Mouse (Mus musculus) limb, embryonic 12.5 days (tissue): ENCODE data around the gene Cd244a. TPM values are rescaled to one million over a fixed set of nuclear protein-coding genes. Genes with fewer than 3 reads are reported as not detected.

ENCODE experiments used
- ATAC-seq: fragments of 200-750 bp; cut with Nextera tagmentation; 2 replicates; pipeline ENCODE4 v1.8.0; 2017; ENCODE audit warnings: low read depth, moderate TSS enrichment; ENCODE audit not compliant: insufficient number of reproducible peaks, insufficient read depth, low FRiP score, low TSS enrichment
- H3K27ac ChIP-seq: fragments of 300-500 bp; sonication (generic); 2 replicates; pipeline ENCODE4 v1.5.1; 2016; ENCODE audit warnings: mild to moderate bottlenecking, moderate library complexity
- H3K27me3 ChIP-seq: fragments of 300-500 bp; sonication (generic); 2 replicates; pipeline ENCODE4 v1.6.1; 2016; ENCODE audit warnings: mild to moderate bottlenecking, moderate library complexity
- H3K36me3 ChIP-seq: fragments of 300-500 bp; sonication (generic); 2 replicates; pipeline ENCODE4 v1.6.1; 2016; ENCODE audit warnings: mild to moderate bottlenecking, moderate library complexity
- H3K4me1 ChIP-seq: fragments of 300-500 bp; sonication (generic); replicated peaks from 2 replicates; pipeline ENCODE4 v1.6.1; 2016
- H3K4me2 ChIP-seq: fragments of 300-500 bp; sonication (generic); 2 replicates; pipeline ENCODE4 v1.6.1; 2016; ENCODE audit warnings: mild to moderate bottlenecking, moderate library complexity
- H3K4me3 ChIP-seq: fragments of 300-500 bp; sonication (generic); replicated peaks from 2 replicates; pipeline ENCODE4 v1.5.1; 2016; ENCODE audit warnings: mild to moderate bottlenecking
- H3K9ac ChIP-seq: fragments of 300-500 bp; sonication (generic); replicated peaks from 2 replicates; pipeline ENCODE4 v1.6.1; 2016; ENCODE audit warnings: mild to moderate bottlenecking, moderate library complexity
- H3K9me3 ChIP-seq: fragments of 300-500 bp; sonication (generic); 2 replicates; pipeline ENCODE4 v1.6.1; 2016; ENCODE audit warnings: mild to moderate bottlenecking, moderate library complexity
- WGBS: fragments of 180-500 bp; shearing (Covaris S2); methylation state at CpG from one replicate; pipeline ENCODE4 v1.1.7; 2016; 5-methylcytosine and 5-hydroxymethylcytosine counted together
- polyA plus RNA-seq: library from polyadenylated mRNA; unstranded; fragments of >200 nt; fragmentation: Nextera tagmentation; extraction: Ambion mirVana; gene quantifications from 2 replicates; pipeline ENCODE4 v1.2.1, GENCODE M21; 2016

Cd244a gene
- polyA plus RNA-seq, 1 experiment from 2014 or later: 0.10 TPM

DNA sequence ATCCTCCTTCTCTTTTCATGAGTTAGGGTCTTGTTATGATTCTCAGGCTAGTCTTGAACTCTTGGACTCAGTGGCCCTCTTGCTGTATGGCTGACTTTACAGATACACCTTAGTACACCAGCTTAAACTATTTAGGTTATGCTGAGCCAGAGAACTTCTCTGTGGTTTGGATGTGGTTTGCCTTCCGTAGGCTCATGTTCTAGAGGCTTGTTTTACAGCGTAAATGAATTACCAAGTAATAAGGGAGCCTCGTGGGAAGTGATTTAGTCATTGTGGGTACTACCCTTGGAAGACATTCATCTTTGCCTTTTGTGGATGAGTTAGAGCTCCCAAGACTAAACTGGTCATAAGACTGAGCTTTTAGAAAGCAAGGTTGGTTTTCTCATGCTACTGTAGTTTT lies 68.8 kb downstream of the Cd244a start:
- WGBS: 78% methylated on average over 3 of the region's 3 CpGs

DNA sequence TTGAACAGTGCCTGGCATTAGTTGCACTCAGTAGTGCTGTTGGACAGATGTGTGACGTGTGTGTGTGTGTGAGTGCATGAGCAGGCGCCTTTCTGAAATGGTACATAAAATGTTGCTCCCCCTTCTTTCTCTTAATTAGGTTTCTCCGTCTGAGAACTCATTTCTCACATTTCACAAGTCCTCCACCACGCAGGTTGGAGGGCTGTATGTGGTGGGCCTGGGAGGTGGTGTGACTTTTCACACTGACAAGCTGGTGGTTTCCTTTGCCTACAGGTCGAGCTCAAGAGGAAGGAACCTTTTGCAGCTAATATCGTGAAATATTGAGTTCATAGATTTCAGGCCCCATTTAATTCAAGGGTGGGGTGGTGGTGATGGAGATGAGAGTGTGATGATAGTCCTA lies 70.2 kb downstream of the Cd244a start:
- ATAC-seq: no peak
- 49% methylated on average over 6 of the region's 6 CpGs for WGBS
- Histone ChIP-seq H3K4me3 (no peak overlapping the region), H3K27ac (no peak overlapping the region), H3K36me3 (no peaks in the 10 kb centered on the region), H3K9me3 (no peaks in the 10 kb centered on the region), H3K9ac (no peak overlapping the region), H3K4me1 (no peaks in the 10 kb centered on the region), H3K4me2 (no peak overlapping the region), H3K27me3 (no peaks in the 10 kb centered on the region)

More for the DNA sequence above, 68.8 kb downstream of the Cd244a start:
- Histone ChIP-seq H3K36me3 (no peaks in the 10 kb centered on the region), H3K9ac (no peak overlapping the region), H3K27me3 (no peaks in the 10 kb centered on the region), H3K4me3 (no peak overlapping the region), H3K4me2 (no peak overlapping the region), H3K4me1 (no peaks in the 10 kb centered on the region), H3K27ac (no peak overlapping the region), H3K9me3 (no peaks in the 10 kb centered on the region)
- ATAC-seq: no peak

DNA sequence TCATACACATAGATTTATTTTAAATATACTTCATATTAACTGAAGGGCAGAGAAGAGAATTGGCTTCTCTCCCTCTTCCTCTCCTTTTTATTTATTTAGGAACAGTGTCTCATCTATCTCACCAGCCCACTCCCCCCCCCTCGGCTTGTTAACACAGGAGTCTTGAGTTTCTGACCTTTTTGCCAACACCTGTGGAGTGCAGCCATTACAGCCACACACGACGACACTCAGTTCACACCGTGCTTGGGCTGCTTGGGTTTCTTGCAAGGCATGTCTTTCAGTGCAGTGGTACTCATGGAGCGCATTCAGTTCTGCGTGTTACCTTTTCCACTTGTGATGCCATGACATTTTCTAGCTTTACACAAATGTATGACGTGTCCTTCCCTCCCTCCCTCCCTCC lies 71.0 kb downstream of the Cd244a start:
- no peaks in the 10 kb centered on the region for H3K36me3 ChIP-seq
- H3K9ac ChIP-seq: no peak overlapping the region
- no peak overlapping the region for H3K27ac ChIP-seq
- no peaks in the 10 kb centered on the region for H3K27me3 ChIP-seq
- H3K4me2 ChIP-seq: no peak overlapping the region
- no peaks in the 10 kb centered on the region for H3K9me3 ChIP-seq
- no peaks in the 10 kb centered on the region for H3K4me1 ChIP-seq
- H3K4me3 ChIP-seq: no peak overlapping the region
- 72% methylated on average over 7 of the region's 7 CpGs for WGBS
- no peak for ATAC-seq

GRCm38 (mm10) chr1:171630912-171631311 lies 71.9 kb downstream of the Cd244a start:
- no peaks in the 10 kb centered on the region for H3K9me3 ChIP-seq
- no peaks in the 10 kb centered on the region for H3K36me3 ChIP-seq
- 75% methylated on average over 4 of the region's 4 CpGs for WGBS
- H3K9ac ChIP-seq: no peak overlapping the region
- no peak overlapping the region for H3K4me2 ChIP-seq
- no peak overlapping the region for H3K4me3 ChIP-seq
- ATAC-seq: 0 out of 2 replicates have a peak, but pooled peaks have one; percentile 26
- H3K27ac ChIP-seq: no peak overlapping the region
- no peaks in the 10 kb centered on the region for H3K27me3 ChIP-seq
- H3K4me1 ChIP-seq: no peaks in the 10 kb centered on the region

DNA sequence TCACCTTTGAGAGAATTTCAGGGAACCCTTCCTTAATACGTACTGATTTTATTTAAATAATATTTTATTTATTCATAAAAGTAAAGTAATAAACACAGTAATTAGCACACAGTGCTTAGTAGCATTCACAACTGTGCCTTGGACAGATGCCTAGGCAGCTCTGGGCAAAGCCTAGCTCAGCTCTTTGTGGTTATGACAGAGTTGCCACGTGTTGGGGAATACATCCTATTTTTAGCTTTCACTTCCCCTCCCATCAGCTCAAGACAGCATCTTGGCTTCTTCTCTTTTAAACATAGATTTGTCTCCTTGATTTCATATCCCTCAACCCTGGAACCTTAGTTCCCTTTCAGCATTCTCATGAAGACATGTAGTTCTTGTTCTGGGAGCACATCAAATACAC lies 72.5 kb downstream of the Cd244a start:
- 69% methylated on average over 2 of the region's 2 CpGs for WGBS
- H3K36me3 ChIP-seq: no peaks in the 10 kb centered on the region

GRCm38 (mm10) chr1:171635696-171636095 lies 76.7 kb downstream of the Cd244a start:
- no peak for ATAC-seq
- no peaks in the 10 kb centered on the region for H3K9me3 ChIP-seq
- H3K36me3 ChIP-seq: no peaks in the 10 kb centered on the region
- H3K4me3 ChIP-seq: no peak overlapping the region
- WGBS: 63% methylated on average over 6 of the region's 6 CpGs
- H3K4me1 ChIP-seq: no peaks in the 10 kb centered on the region
- no peaks in the 10 kb centered on the region for H3K27me3 ChIP-seq
- no peak overlapping the region for H3K9ac ChIP-seq
- H3K27ac ChIP-seq: no peak overlapping the region
- no peak overlapping the region for H3K4me2 ChIP-seq

More for the DNA sequence above, 72.5 kb downstream of the Cd244a start:
- Histone ChIP-seq H3K9ac (no peak overlapping the region), H3K9me3 (no peaks in the 10 kb centered on the region), H3K4me3 (no peak overlapping the region), H3K27me3 (no peaks in the 10 kb centered on the region), H3K27ac (no peak overlapping the region), H3K4me1 (no peaks in the 10 kb centered on the region), H3K4me2 (no peak overlapping the region)
- no peak for ATAC-seq

DNA sequence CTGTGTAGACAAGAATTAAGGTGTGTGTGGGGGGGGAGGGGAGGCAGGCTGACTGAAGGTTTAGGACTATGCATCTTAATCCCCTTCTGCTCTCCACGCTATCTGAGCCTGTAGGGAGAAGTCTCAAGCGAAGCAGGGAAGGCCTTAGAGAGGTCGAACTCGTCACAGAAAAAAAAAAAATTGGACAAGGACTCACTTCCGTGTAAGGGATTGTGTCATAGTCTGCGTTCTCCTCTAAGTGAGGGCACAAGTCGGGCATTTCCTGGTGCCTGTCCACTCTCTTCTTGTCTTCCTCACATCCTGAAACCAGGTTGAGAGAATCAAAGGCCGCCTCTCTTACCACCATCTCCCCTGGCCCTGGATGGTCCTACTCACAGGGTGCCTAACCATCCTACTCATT lies 78.1 kb downstream of the Cd244a start:
- no peaks in the 10 kb centered on the region for H3K36me3 ChIP-seq
- H3K9ac ChIP-seq: no peak overlapping the region
- WGBS: 87% methylated on average over 8 of the region's 8 CpGs
- no peak overlapping the region for H3K27ac ChIP-seq
- H3K27me3 ChIP-seq: no peaks in the 10 kb centered on the region
- H3K4me2 ChIP-seq: no peak overlapping the region
- ATAC-seq: no peak
- H3K9me3 ChIP-seq: no peaks in the 10 kb centered on the region
- H3K4me1 ChIP-seq: no peaks in the 10 kb centered on the region
- H3K4me3 ChIP-seq: no peak overlapping the region

DNA sequence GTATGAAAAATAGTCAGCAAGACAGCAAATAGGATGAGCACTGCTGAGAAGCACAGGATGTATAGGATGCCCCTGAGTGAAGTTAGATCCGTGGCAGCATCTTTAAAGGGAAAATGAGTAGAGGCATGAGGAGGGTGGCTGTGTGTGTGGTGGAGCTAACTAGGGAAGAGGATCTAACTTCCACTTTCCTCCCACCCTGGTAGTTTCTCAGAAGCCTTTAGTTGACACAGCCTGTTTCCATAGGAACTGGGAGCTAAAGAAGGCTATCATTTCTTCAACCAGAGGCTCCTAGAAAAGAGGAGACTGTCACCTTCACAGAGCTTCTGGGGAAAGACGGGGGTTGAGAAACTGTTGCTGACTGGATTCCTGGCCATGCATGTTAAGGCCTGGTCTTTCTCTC lies 79.7 kb downstream of the Cd244a start:
- Histone ChIP-seq H3K36me3 (no peaks in the 10 kb centered on the region), H3K4me1 (no peaks in the 10 kb centered on the region), H3K4me2 (no peak overlapping the region), H3K9ac (no peak overlapping the region), H3K4me3 (no peak overlapping the region), H3K27ac (no peak overlapping the region), H3K27me3 (no peaks in the 10 kb centered on the region), H3K9me3 (no peaks in the 10 kb centered on the region)
- 72% methylated on average over 2 of the region's 2 CpGs for WGBS
- no peak for ATAC-seq

- Histone ChIP-seq H3K4me2 (no peak overlapping the region), H3K27ac (no peak overlapping the region), H3K36me3 (no peaks in the 10 kb centered on the region), H3K4me1 (no peaks in the 10 kb centered on the region), H3K9me3 (no peaks in the 10 kb centered on the region), H3K4me3 (no peak overlapping the region), H3K27me3 (no peaks in the 10 kb centered on the region), H3K9ac (no peak overlapping the region)
- no peak for ATAC-seq
- WGBS: 93% methylated on average over 6 of the region's 6 CpGs
These were observed 81.8 kb downstream of the Cd244a start for GRCm38 (mm10) chr1:171640796-171641195.

- WGBS: 78% methylated on average over 7 of the region's 7 CpGs
- Histone ChIP-seq H3K4me2 (no peak overlapping the region), H3K4me1 (no peaks in the 10 kb centered on the region), H3K27ac (no peak overlapping the region), H3K4me3 (no peak overlapping the region), H3K27me3 (no peaks in the 10 kb centered on the region), H3K9me3 (no peaks in the 10 kb centered on the region), H3K9ac (no peak overlapping the region), H3K36me3 (no peaks in the 10 kb centered on the region)
- ATAC-seq: no peak
These were observed 84.6 kb downstream of the Cd244a start for GRCm38 (mm10) chr1:171643612-171644011.

- Histone ChIP-seq H3K36me3 (no peaks in the 10 kb centered on the region), H3K9ac (no peak overlapping the region), H3K27ac (no peak overlapping the region), H3K4me3 (no peak overlapping the region), H3K9me3 (no peaks in the 10 kb centered on the region), H3K27me3 (no peaks in the 10 kb centered on the region), H3K4me2 (no peak overlapping the region), H3K4me1 (no peaks in the 10 kb centered on the region)
- WGBS: 53% methylated on average over 5 of the region's 5 CpGs
- ATAC-seq: no peak
These were observed 87.5 kb downstream of the Cd244a start for GRCm38 (mm10) chr1:171646429-171646940.

GRCm38 (mm10) chr1:171647716-171648115 lies 88.7 kb downstream of the Cd244a start:
- Histone ChIP-seq H3K27me3 (no peaks in the 10 kb centered on the region), H3K4me2 (no peak overlapping the region), H3K36me3 (no peaks in the 10 kb centered on the region), H3K27ac (no peak overlapping the region), H3K9ac (no peak overlapping the region), H3K4me1 (no peaks in the 10 kb centered on the region), H3K4me3 (no peak overlapping the region), H3K9me3 (no peaks in the 10 kb centered on the region)
- ATAC-seq: no peak
- WGBS: 89% methylated on average over 5 of the region's 5 CpGs
